Mouse (Mus musculus) heart, adult 2 months (tissue): ENCODE results near the gene Git2. TPM values are rescaled to one million over a fixed set of nuclear protein-coding genes. Genes with fewer than 3 reads are reported as not detected.
A peak's percentile ranks its signal among the peaks of the same experiment; 100 is the strongest.

ENCODE experiments used
- DNase-seq, 2 experiments: peaks; one replicate each; pipeline ENCODE4 v3.0.0; 2021
- H3K27ac ChIP-seq: fragments of 200-600 bp; 2 replicates; pipeline ENCODE4 v1.8.1; 2022
- H3K27me3 ChIP-seq: fragments of 200-500 bp; 2 replicates; pipeline ENCODE4 v1.6.1; 2012; ENCODE audit warnings: mild to moderate bottlenecking, low read length, inconsistent platforms, mixed read lengths; ENCODE audit not compliant: control insufficient read depth, insufficient read depth
- H3K36me3 ChIP-seq: fragments of 200-500 bp; 2 replicates; pipeline ENCODE4 v1.6.1; 2012; ENCODE audit warnings: low read length, inconsistent platforms; ENCODE audit not compliant: control insufficient read depth, insufficient read depth
- H3K4me1 ChIP-seq: fragments of 200-500 bp; 2 replicates; pipeline ENCODE4 v1.6.1; 2011; ENCODE audit warnings: low read length; ENCODE audit not compliant: control insufficient read depth, insufficient read depth
- H3K4me3 ChIP-seq: fragments of 200-600 bp; 2 replicates; pipeline ENCODE4 v1.8.1; 2022
- H3K79me2 ChIP-seq: fragments of 200-500 bp; replicated peaks from 2 replicates; pipeline ENCODE4 v1.6.1; 2012; ENCODE audit warnings: mild to moderate bottlenecking, inconsistent platforms, low read length, moderate library complexity, mixed read lengths; ENCODE audit not compliant: control insufficient read depth, insufficient read depth
- H3K9ac ChIP-seq: fragments of 200-500 bp; 2 replicates; pipeline ENCODE4 v1.6.1; 2012; ENCODE audit warnings: low read depth, mild to moderate bottlenecking, control low read depth, inconsistent platforms, low read length, mixed read lengths
- CTCF ChIP-seq: fragments of 200-600 bp; IDR thresholded peaks from 2 replicates; pipeline ENCODE4 v1.8.1; 2022; ENCODE audit warnings: antibody characterized with exemption, mild to moderate bottlenecking, moderate library complexity
- EP300 ChIP-seq: fragments of 200-500 bp; IDR thresholded peaks from 2 replicates; pipeline ENCODE4 v1.6.1; 2011; ENCODE audit warnings: low read depth, low read length, control low read depth; ENCODE audit not compliant: insufficient read depth
- POLR2A ChIP-seq: fragments of 200-500 bp; IDR thresholded peaks from 2 replicates; pipeline ENCODE4 v1.6.1; 2011; ENCODE audit warnings: mild to moderate bottlenecking, low read depth, low read length, control low read depth; ENCODE audit not compliant: insufficient read depth
- WGBS: fragments of 180-500 bp; shearing (Covaris S2); methylation state at CpG from one replicate; pipeline ENCODE4 v1.1.7; 2018; 5-methylcytosine and 5-hydroxymethylcytosine counted together
- intact Hi-C: fragments of 180-260 bp; cut with DNase I; formaldehyde crosslinking; loops from one replicate; pipeline ENCODE4 v1.15.1; 2025
- polyA plus RNA-seq: library from polyadenylated mRNA; depleted of rRNA; stranded (reverse); fragments of >200 nt; gene quantifications from 2 replicates; pipeline ENCODE4 v1.2.3, GENCODE M21; 2012
- total RNA-seq, 2 experiments: library from RNA; stranded (reverse); gene quantifications; 2 replicates each; pipeline ENCODE4 v1.2.3; 2021

Git2 gene
- total and polyA plus RNA-seq, 3 experiments: 27.6 to 32.6 (median 28.7) TPM

GRCm38 (mm10) chr5:114773780-114774179 lies 1.5 kb downstream of the Git2 start:
- WGBS: 1% methylated on average over 11 of the region's 11 CpGs
- H3K27ac ChIP-seq: peak overlapping the region; percentile 99
- DNase-seq: peak in 1 of 2 experiments; percentile 54
- TF ChIP-seq CTCF (no peak), EP300 (no peak), POLR2A (no peak)
- no peaks in the 10 kb centered on the region for H3K27me3 ChIP-seq
- intact Hi-C loops: loop anchor here (1.0 to 5.0 kb wide), 2 partner anchors 32 to 36 kb away; no protein-coding TSS in a partner anchor
- peaks cover 14% of the 10 kb centered on the region for H3K4me1 ChIP-seq
- peaks cover 13% of the 10 kb centered on the region for H3K79me2 ChIP-seq
- H3K9ac ChIP-seq: peak overlapping the region; percentile 55
- peak overlapping the region; percentile 86 for H3K4me3 ChIP-seq
- H3K36me3 ChIP-seq: no peaks in the 10 kb centered on the region; the same call in 1 of the 2 replicates

- peak overlapping the region; percentile 99 for H3K27ac ChIP-seq
- TF ChIP-seq POLR2A (peak; percentile 82), CTCF (no peak), EP300 (peak; percentile 89; the same call in 1 of the 2 replicates)
- intact Hi-C loops: loop anchor here (5.0 kb wide), 1 partner anchor 36 kb away; no protein-coding TSS in a partner anchor
- WGBS: under 1% methylated on average over 52 of the region's 52 CpGs
- peak overlapping the region; percentile 99 for H3K9ac ChIP-seq
- peak; percentile 98 to 99 for DNase-seq
- H3K79me2 ChIP-seq: peaks cover 14% of the 10 kb centered on the region
- H3K36me3 ChIP-seq: no peaks in the 10 kb centered on the region; the same call in 1 of the 2 replicates
- H3K4me1 ChIP-seq: peaks cover 14% of the 10 kb centered on the region
- H3K27me3 ChIP-seq: no peaks in the 10 kb centered on the region
- peak overlapping the region; percentile 86 for H3K4me3 ChIP-seq
These were observed 2.1 kb downstream of the Git2 start for GRCm38 (mm10) chr5:114773211-114773710.

- H3K4me1 ChIP-seq: peaks cover 14% of the 10 kb centered on the region
- peaks cover 14% of the 10 kb centered on the region for H3K79me2 ChIP-seq
- H3K36me3 ChIP-seq: no peaks in the 10 kb centered on the region; the same call in 1 of the 2 replicates
- peak; percentile 81 to 82 for DNase-seq
- intact Hi-C loops: loop anchor here (5.0 kb wide), 1 partner anchor 35 kb away; no protein-coding TSS in a partner anchor
- no peaks in the 10 kb centered on the region for H3K27me3 ChIP-seq
- H3K9ac ChIP-seq: peak overlapping the region; percentile 99
- TF ChIP-seq POLR2A: no peak
- TF ChIP-seq CTCF: no peak
- TF ChIP-seq EP300: no peak
- 1% methylated on average over 57 of the region's 57 CpGs for WGBS
- H3K27ac ChIP-seq: peak overlapping the region; percentile 99
- H3K4me3 ChIP-seq: peak overlapping the region; percentile 86
These were observed 2.7 kb downstream of the Git2 start for GRCm38 (mm10) chr5:114772456-114773203.

- H3K36me3 ChIP-seq: no peaks in the 10 kb centered on the region; the same call in 1 of the 2 replicates
- H3K27me3 ChIP-seq: no peaks in the 10 kb centered on the region
- H3K4me3 ChIP-seq: peak overlapping the region; percentile 86
- TF ChIP-seq POLR2A (no peak), EP300 (no peak), CTCF (no peak)
- peak overlapping the region; percentile 99 for H3K27ac ChIP-seq
- intact Hi-C loops: loop anchor here (5.0 kb wide), 1 partner anchor 34 kb away; no protein-coding TSS in a partner anchor
- peak in 1 of 2 experiments; percentile 21 for DNase-seq
- peak overlapping the region; percentile 99 for H3K9ac ChIP-seq
- peaks cover 14% of the 10 kb centered on the region for H3K79me2 ChIP-seq
- WGBS: 32% methylated on average over 8 of the region's 8 CpGs
- peaks cover 14% of the 10 kb centered on the region for H3K4me1 ChIP-seq
These were observed 3.5 kb downstream of the Git2 start for GRCm38 (mm10) chr5:114771796-114772195.

GRCm38 (mm10) chr5:114769786-114770185 lies 5.5 kb downstream of the Git2 start:
- peak overlapping the region; percentile 30; the same call in 1 of the 2 replicates for H3K9ac ChIP-seq
- H3K27me3 ChIP-seq: no peaks in the 10 kb centered on the region
- peaks cover 12% of the 10 kb centered on the region for H3K79me2 ChIP-seq
- peaks cover 12% of the 10 kb centered on the region for H3K4me1 ChIP-seq
- intact Hi-C loops: loop anchor here (5.0 kb wide), 1 partner anchor 32 kb away; no protein-coding TSS in a partner anchor
- no peaks in the 10 kb centered on the region; the same call in 1 of the 2 replicates for H3K36me3 ChIP-seq
- peak overlapping the region; percentile 9; the same call in 1 of the 2 replicates for H3K27ac ChIP-seq
- peak in 1 of 2 experiments; percentile 21 for DNase-seq
- WGBS: 61% methylated on average over 8 of the region's 8 CpGs
- TF ChIP-seq EP300 (no peak), CTCF (no peak), POLR2A (no peak)
- no peak overlapping the region for H3K4me3 ChIP-seq

- no peak for TF ChIP-seq POLR2A
- no peak for TF ChIP-seq CTCF
- Histone ChIP-seq H3K79me2 (peaks cover 8% of the 10 kb centered on the region), H3K36me3 (no peaks in the 10 kb centered on the region; the same call in 1 of the 2 replicates), H3K27me3 (no peaks in the 10 kb centered on the region), H3K9ac (no peak overlapping the region), H3K27ac (no peak overlapping the region), H3K4me1 (peaks cover 11% of the 10 kb centered on the region), H3K4me3 (no peak overlapping the region)
- no peak for DNase-seq
- 70% methylated on average over 7 of the region's 7 CpGs for WGBS
- intact Hi-C loops: no loop called here
These were observed 8.1 kb downstream of the Git2 start for GRCm38 (mm10) chr5:114767185-114767584.
